Mouse (Mus musculus): Measurements from ENCODE around the gene Abcd4.

Abcd4 gene

DNA sequence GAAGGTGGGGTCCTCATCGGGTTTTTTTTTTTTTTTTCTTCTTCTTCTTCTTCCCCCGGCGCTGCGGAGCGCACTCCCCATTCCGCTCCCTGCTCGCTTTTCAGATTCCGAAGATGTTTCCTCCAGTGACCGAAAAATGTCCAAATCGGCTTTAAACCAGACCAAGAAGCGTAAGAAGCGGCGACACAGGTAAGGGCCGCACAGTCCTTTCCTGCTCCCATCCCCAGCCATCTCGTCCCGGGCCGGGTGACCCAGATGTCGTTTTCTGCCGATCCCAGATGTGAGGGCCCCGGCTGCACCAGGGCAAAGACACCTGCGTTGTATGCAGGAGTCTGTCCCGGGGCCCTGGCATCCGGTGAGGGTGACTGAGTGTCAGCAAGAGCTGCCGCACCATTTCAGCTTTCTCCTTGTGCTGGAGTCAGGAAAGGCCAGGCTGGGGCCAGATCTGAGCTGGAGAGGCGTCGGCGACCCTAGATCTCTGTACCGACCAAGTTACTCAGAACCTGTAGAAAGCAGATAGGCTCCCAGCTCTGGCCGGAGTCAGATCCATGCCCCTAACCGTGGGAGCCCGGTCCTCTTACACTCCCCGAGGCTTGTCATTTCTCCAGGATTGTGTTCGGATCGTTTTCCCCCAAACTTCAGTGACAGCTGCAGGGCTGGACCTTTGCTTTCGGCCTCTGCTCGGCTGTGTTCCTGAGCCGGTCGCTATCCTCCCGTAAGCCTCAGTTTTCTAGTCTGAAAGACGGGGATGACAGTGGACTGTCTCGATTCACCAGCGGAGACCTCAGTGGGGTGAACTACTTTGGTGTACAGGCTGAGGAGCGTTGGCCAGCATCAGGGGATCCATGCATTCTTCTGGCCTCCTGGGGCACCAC, 45.5 kb downstream of the Abcd4 start:
- DNase-seq (ENCODE audit: low spot score): no peak

- DNase-seq (ENCODE audit: low spot score): no peak
Measured at GRCm38 (mm10) chr12:84570694-84571415, 46.4 kb downstream of the Abcd4 start.

- DNase-seq (ENCODE audit: low spot score): no peak
Measured at GRCm38 (mm10) chr12:84569976-84570693, 47.1 kb downstream of the Abcd4 start.

GRCm38 (mm10) chr12:84569336-84569970, 47.8 kb downstream of the Abcd4 start, which contains the start of gene Vsx2:
Gene Vsx2 (plus strand): TSS chr12:84569762.
- DNase-seq (ENCODE audit: low spot score): no peak

GRCm38 (mm10) chr12:84567576-84567975, 49.6 kb downstream of the Abcd4 start:
- DNase-seq (ENCODE audit: low spot score): no peak

DNA sequence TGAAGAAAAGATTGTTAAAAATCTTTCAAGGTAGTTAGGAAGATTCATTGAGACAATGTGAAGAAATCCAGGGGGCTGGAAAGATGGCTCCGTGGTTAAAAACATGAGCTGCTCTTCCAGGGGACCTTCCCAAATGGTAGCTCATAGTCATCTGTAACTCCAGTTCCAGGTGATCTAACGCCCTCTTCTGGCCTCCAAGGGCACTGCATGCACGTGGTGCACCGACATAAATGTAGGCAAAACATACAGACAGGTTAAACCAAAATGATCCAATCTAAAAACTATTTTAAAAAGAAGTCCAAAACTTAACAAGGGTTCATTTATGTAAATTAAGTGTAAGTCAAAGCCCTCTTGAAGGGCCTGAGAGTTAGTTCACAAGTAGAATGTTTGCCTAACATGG, 54.7 kb downstream of the Abcd4 start:
- no peak for DNase-seq (ENCODE audit: low spot score)

- DNase-seq (ENCODE audit: low spot score): no peak
Measured at GRCm38 (mm10) chr12:84555218-84555617, 62.0 kb downstream of the Abcd4 start.

All from ovary, adult 18-20 months (tissue).